Mouse (Mus musculus) MEL (cell line): ENCODE data around the gene Tagap. TPM values are rescaled to one million over a fixed set of nuclear protein-coding genes. Genes with fewer than 3 reads are reported as not detected.

Source experiments
- DNase-seq: peaks from one replicate; pipeline ENCODE4 v3.0.0; 2011; ENCODE audit warnings: low read depth, low spot score
- H3K27ac ChIP-seq: 2 replicates; pipeline ENCODE4 v1.5.1; 2012; ENCODE audit warnings: low read depth, mild to moderate bottlenecking, control low read depth, low read length, moderate library complexity; ENCODE audit not compliant: control insufficient read depth
- H3K27me3 ChIP-seq, 2 experiments: fragments of 150-350 bp in 1 of 2; sonication (generic) in 1 of 2; 2 replicates each; pipeline ENCODE4 v1.6.1; 2012; ENCODE audit warnings: low read length in 2 of 2, mild to moderate bottlenecking in 2 of 2, improper control_type of control experiment in 1 of 2, moderate library complexity in 1 of 2; ENCODE audit not compliant: insufficient read depth in 2 of 2, control insufficient read depth in 1 of 2
- H3K36me3 ChIP-seq, 2 experiments: 2 replicates each; pipeline ENCODE4 v1.6.1; 2012 to 2014; ENCODE audit warnings: low read length in 2 of 2, improper control_type of control experiment in 1 of 2, inconsistent platforms in 1 of 2, mild to moderate bottlenecking in 1 of 2; ENCODE audit not compliant: insufficient read depth in 2 of 2, control insufficient read depth in 1 of 2
- H3K4me1 ChIP-seq, 2 experiments: fragments of 150-350 bp in 1 of 2; sonication (generic) in 1 of 2; 2 replicates each; pipeline ENCODE4 v1.6.1; 2012; ENCODE audit warnings: low read length in 2 of 2, improper control_type of control experiment in 1 of 2, mild to moderate bottlenecking in 1 of 2; ENCODE audit not compliant: insufficient read depth in 2 of 2, control insufficient read depth in 1 of 2
- H3K4me3 ChIP-seq, 2 experiments: fragments of 150-350 bp in 1 of 2; sonication (generic) in 1 of 2; 2 replicates each; pipeline ENCODE4 v1.5.1; 2012; ENCODE audit warnings: low read depth in 2 of 2, low read length in 2 of 2, mild to moderate bottlenecking in 2 of 2, moderate library complexity in 2 of 2, control low read depth in 1 of 2, improper control_type of control experiment in 1 of 2; ENCODE audit not compliant: control insufficient read depth in 1 of 2, insufficient read depth in 1 of 2
- H3K79me2 ChIP-seq: 2 replicates; pipeline ENCODE4 v1.6.1; 2012; ENCODE audit warnings: mild to moderate bottlenecking, low read length, moderate library complexity; ENCODE audit not compliant: control insufficient read depth, poor library complexity, insufficient read depth
- H3K9ac ChIP-seq: 2 replicates; pipeline ENCODE4 v1.6.1; 2012; ENCODE audit warnings: low read depth, mild to moderate bottlenecking, control low read depth, low read length, moderate library complexity; ENCODE audit not compliant: control insufficient read depth, poor library complexity, severe bottlenecking
- H3K9me3 ChIP-seq: fragments of 150-350 bp; sonication (generic); replicated peaks from 2 replicates; pipeline ENCODE4 v1.6.1; 2012; ENCODE audit warnings: mild to moderate bottlenecking, low read length, improper control_type of control experiment, moderate library complexity; ENCODE audit not compliant: insufficient read depth
- CHD2 ChIP-seq: IDR thresholded peaks from 2 replicates; pipeline ENCODE4 v1.6.1; 2011; ENCODE audit warnings: low read length, improper control_type of control experiment
- GATA1 ChIP-seq: IDR thresholded peaks from 2 replicates; pipeline ENCODE4 v1.6.1; 2011; ENCODE audit warnings: low read depth, low read length, improper control_type of control experiment
- KAT2A ChIP-seq: conservative IDR thresholded peaks from 2 replicates; pipeline ENCODE4 v1.6.1; 2012; ENCODE audit warnings: low read depth, low read length, improper control_type of control experiment, inconsistent platforms
- MAX ChIP-seq: IDR thresholded peaks from 2 replicates; pipeline ENCODE4 v1.6.1; 2011; ENCODE audit warnings: low read length, improper control_type of control experiment
- MAZ ChIP-seq: IDR thresholded peaks from 2 replicates; pipeline ENCODE4 v1.6.1; 2012; ENCODE audit warnings: low read depth, mild to moderate bottlenecking, inconsistent platforms, low read length, improper control_type of control experiment
- POLR2AphosphoS2 ChIP-seq: IDR thresholded peaks from 2 replicates; pipeline ENCODE4 v1.6.1; 2011; ENCODE audit warnings: low read length, improper control_type of control experiment
- POLR2AphosphoS5 ChIP-seq: IDR thresholded peaks from 2 replicates; pipeline ENCODE4 v1.6.1; 2012; ENCODE audit warnings: low read depth, borderline replicate concordance, mild to moderate bottlenecking, inconsistent platforms, low read length, moderate library complexity, mixed read lengths
- RCOR1 ChIP-seq: IDR thresholded peaks from 2 replicates; pipeline ENCODE4 v1.6.1; 2012; ENCODE audit warnings: low read depth, mild to moderate bottlenecking, inconsistent platforms, low read length, improper control_type of control experiment
- UBTF ChIP-seq: IDR thresholded peaks from 2 replicates; pipeline ENCODE4 v1.6.1; 2012; ENCODE audit warnings: low read depth, mild to moderate bottlenecking, inconsistent platforms, low read length, improper control_type of control experiment, moderate library complexity, borderline replicate concordance; ENCODE audit not compliant: insufficient read depth
- USF1 ChIP-seq: IDR thresholded peaks from 2 replicates; pipeline ENCODE4 v1.6.1; 2014; ENCODE audit warnings: low read depth, mild to moderate bottlenecking, inconsistent platforms, low read length, improper control_type of control experiment, moderate library complexity
- ZC3H11A ChIP-seq: IDR thresholded peaks from 2 replicates; pipeline ENCODE4 v1.6.1; 2012; ENCODE audit warnings: low read depth, mild to moderate bottlenecking, inconsistent platforms, low read length, improper control_type of control experiment
- ZKSCAN1 ChIP-seq: IDR thresholded peaks from 2 replicates; pipeline ENCODE4 v1.6.1; 2012; ENCODE audit warnings: low read depth, mild to moderate bottlenecking, inconsistent platforms, low read length, improper control_type of control experiment, moderate library complexity
- ZMIZ1 ChIP-seq: IDR thresholded peaks from 2 replicates; pipeline ENCODE4 v1.6.1; 2012; ENCODE audit warnings: low read depth, mild to moderate bottlenecking, inconsistent platforms, low read length, improper control_type of control experiment, moderate library complexity
- polyA plus RNA-seq, 2 experiments: library from polyadenylated mRNA; stranded (reverse) in 1 of 2; unstranded in 1 of 2; fragments of >175 nt in 1 of 2; fragments of >200 nt in 1 of 2; gene quantifications; 2 replicates each; pipeline versions ENCODE4 v1.2.1 to v1.2.4; 2012; ENCODE audit warnings: low replicate concordance in 2 of 2, low read depth in 1 of 2; ENCODE audit not compliant: insufficient read length in 2 of 2, insufficient read depth in 1 of 2, missing spikeins in 1 of 2
- total RNA-seq: library from RNA; depleted of rRNA; stranded (reverse); fragments of 300-350 nt; gene quantifications from 2 replicates; pipeline ENCODE4 v1.2.3, GENCODE M21; 2012

The Tagap gene
- total and polyA plus RNA-seq, 3 experiments, result 4.3 to 4.5 TPM; not detected in 1

DNA sequence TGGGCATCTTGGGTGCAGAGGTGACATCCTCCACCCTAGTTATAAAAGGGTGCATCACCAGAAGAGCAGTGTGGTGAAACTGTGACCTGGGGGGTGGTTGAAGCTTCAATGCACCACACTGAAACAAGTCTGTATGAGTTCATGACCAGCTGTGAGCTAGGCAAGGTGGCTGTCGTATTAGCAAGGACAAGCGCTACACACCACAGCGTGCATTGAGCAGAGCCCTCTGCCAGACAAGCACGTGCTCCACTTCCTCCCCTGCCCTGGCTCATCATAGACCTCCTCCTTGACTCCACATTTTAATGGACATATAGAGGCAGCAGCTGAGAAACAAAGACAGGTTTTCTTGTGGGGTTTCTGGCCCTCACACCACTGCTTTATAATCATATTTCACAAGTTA lies 28.0 kb upstream of the Tagap start:
- H3K9ac ChIP-seq, result peak overlapping the region; percentile 36; the same call in 1 of the 2 replicates
- H3K79me2 ChIP-seq, result no peaks in the 10 kb centered on the region
- H3K27ac ChIP-seq, result no peak overlapping the region
- peak overlapping the region; percentile 70 to 89; a peak in 3 of 4 replicates for H3K4me3 ChIP-seq
- H3K36me3 ChIP-seq, result no peaks in the 10 kb centered on the region
- peaks cover 0 to 9% of the 10 kb centered on the region in 2 experiments; a peak in 2 of 4 replicates for H3K4me1 ChIP-seq
- DNase-seq, result peak; percentile 20
- H3K27me3 ChIP-seq, result peaks cover 2 to 3% of the 10 kb centered on the region in 2 experiments; a peak in 2 of 4 replicates
- no peak for TF ChIP-seq POLR2AphosphoS5
- TF ChIP-seq MAX, result peak; percentile 47; the same call in 1 of the 2 replicates
- H3K9me3 ChIP-seq, result no peaks in the 10 kb centered on the region

- no peak overlapping the region for H3K27ac ChIP-seq
- H3K27me3 ChIP-seq, result peaks cover 1 to 2% of the 10 kb centered on the region in 2 experiments; a peak in 2 of 4 replicates
- TF ChIP-seq ZMIZ1, result no peak
- TF ChIP-seq CHD2, result no peak
- no peak for TF ChIP-seq ZC3H11A
- TF ChIP-seq MAX, result no peak
- TF ChIP-seq KAT2A, result no peak
- no peak for TF ChIP-seq MAZ
- no peak for TF ChIP-seq RCOR1
- TF ChIP-seq ZKSCAN1, result no peak
- H3K79me2 ChIP-seq, result no peaks in the 10 kb centered on the region
- no peak overlapping the region for H3K4me3 ChIP-seq
- H3K9me3 ChIP-seq, result no peaks in the 10 kb centered on the region
- no peaks in the 10 kb centered on the region for H3K36me3 ChIP-seq
- no peak overlapping the region for H3K9ac ChIP-seq
- DNase-seq, result no peak
- H3K4me1 ChIP-seq, result peaks cover 0 to 7% of the 10 kb centered on the region in 2 experiments; a peak in 2 of 4 replicates
Measured at GRCm38 (mm10) chr17:7899233-7899632, 26.6 kb upstream of the Tagap start.

DNA sequence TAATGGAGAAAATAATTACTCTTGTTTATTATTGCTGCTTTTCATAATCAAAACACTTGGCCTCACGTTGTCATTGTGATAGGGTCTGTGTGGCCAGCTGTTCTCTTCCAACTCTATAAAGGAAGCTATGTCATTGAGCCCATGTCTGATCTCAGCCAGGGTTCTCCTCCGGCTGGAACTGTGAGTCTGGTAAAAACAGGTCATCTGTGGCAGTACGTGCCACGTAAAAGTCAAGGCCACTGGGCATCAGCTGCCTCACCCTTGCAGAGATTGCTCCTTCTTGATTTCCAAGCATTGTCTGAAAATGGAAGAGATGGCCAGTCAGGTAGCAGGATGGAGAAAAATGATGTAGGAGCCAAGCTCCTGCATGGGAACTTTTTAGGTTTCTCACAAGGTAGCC lies 25.8 kb upstream of the Tagap start:
- TF ChIP-seq UBTF (no peak), POLR2AphosphoS2 (no peak), USF1 (no peak), GATA1 (no peak)
- TF ChIP-seq, all 39 proteins: peak for 0
- no peak overlapping the region for H3K9ac ChIP-seq
- no peak for DNase-seq
- H3K79me2 ChIP-seq, result no peaks in the 10 kb centered on the region
- H3K27ac ChIP-seq, result no peak overlapping the region
- no peak overlapping the region for H3K4me3 ChIP-seq
- H3K4me1 ChIP-seq, result peaks cover 0 to 7% of the 10 kb centered on the region in 2 experiments; a peak in 2 of 4 replicates
- H3K27me3 ChIP-seq, result peaks cover 1 to 2% of the 10 kb centered on the region in 2 experiments; a peak in 2 of 4 replicates
- H3K36me3 ChIP-seq, result no peaks in the 10 kb centered on the region
- H3K9me3 ChIP-seq, result no peaks in the 10 kb centered on the region
